9 mouse cellular contexts compared by ENCODE assay signal in the genomic region with DNA sequence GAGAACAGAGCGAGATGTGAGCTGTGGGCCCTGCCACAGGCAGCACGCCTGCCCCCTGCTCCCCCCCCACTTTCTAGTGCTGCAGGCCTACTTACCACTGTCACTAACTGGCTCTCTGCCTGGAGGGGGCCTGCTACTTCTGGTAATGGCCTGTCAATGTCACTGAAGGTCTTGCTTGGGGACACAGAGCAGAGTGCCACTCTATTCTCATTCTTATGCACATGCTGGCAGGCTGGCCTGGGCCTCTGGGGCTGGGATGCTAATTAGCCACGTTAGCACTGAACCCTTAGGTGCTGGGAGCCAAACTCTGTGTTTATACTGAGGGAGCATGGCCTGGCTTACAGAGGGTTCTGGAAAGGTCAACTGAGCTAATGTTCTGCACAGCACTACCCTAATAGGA. TPM values are rescaled to one million over a fixed set of nuclear protein-coding genes. Genes with fewer than 3 reads are reported as not detected.
A peak's percentile ranks its signal among the peaks of the same experiment; 100 is the strongest.
DNase-seq lines count a peak whose midpoint lies in the region; ATAC-seq lines count a peak whose summit lies in the region.
"Had no signal": no experiment of that assay in that cellular context is flagged by ENCODE, and none has a peak within 500 bp of the region (broad histone marks: within the 10 kb centered on the region; RNA-seq: fewer than 3 reads in every experiment).

No protein-coding gene starts in this region.

- no peaks in the 10 kb centered on the region for H3K9me3 ChIP-seq in embryonic facial prominence, embryonic 11.5 days (replicated peaks; ENCODE audit: control insufficient read depth, low read length)
- H3K9me3 ChIP-seq in hindbrain, embryonic 12.5 days (replicated peaks) = no peaks in the 10 kb centered on the region

- no peaks in the 10 kb centered on the region for H3K36me3 ChIP-seq in embryonic facial prominence, embryonic 11.5 days (replicated peaks; ENCODE audit: control insufficient read depth, insufficient read depth, low read depth, low read length)
- H3K36me3 ChIP-seq in hindbrain, embryonic 12.5 days = peaks cover 21% of the 10 kb centered on the region

- H3K4me1 ChIP-seq in embryonic facial prominence, embryonic 11.5 days (ENCODE audit: control insufficient read depth, insufficient read depth, low read length) = no peaks in the 10 kb centered on the region; the same call in none of the 2 replicates
- peaks cover 53% of the 10 kb centered on the region for H3K4me1 ChIP-seq in hindbrain, embryonic 12.5 days

- no peak overlapping the region for H3K9ac ChIP-seq in embryonic facial prominence, embryonic 11.5 days (replicated peaks; ENCODE audit: low read length)
- H3K9ac ChIP-seq in hindbrain, embryonic 12.5 days = 0 out of 2 replicates have a peak overlapping the region, but pooled peaks have one; percentile 36

- no peak overlapping the region for H3K4me3 ChIP-seq in embryonic facial prominence, embryonic 11.5 days (ENCODE audit: low read depth, low read length)
- no peak overlapping the region for H3K4me3 ChIP-seq in hindbrain, embryonic 12.5 days

- WGBS in embryonic facial prominence, embryonic 11.5 days = 47% methylated on average over 3 of the region's 3 CpGs
- 31% methylated on average over 3 of the region's 3 CpGs for WGBS in hindbrain, embryonic 12.5 days

- no peak overlapping the region for H3K27ac ChIP-seq in embryonic facial prominence, embryonic 11.5 days (replicated peaks; ENCODE audit: low read depth, low read length)
- peak overlapping the region; percentile 66 for H3K27ac ChIP-seq in hindbrain, embryonic 12.5 days
- H3K27ac ChIP-seq: macrophage had no signal

- peak; percentile 51 for DNase-seq in adrenal gland, postnatal 10 days
- DNase-seq in adrenal gland, adult 18-20 months (ENCODE audit: low spot score in 2 of 2) = no peak
- DNase-seq in embryonic facial prominence, embryonic 11.5 days (ENCODE audit: low spot score) = no peak
- peak; percentile 59 for DNase-seq in lung, postnatal 10 days
- DNase-seq in embryo, embryonic 9.5 days (ENCODE audit: extremely low spot score) = no peak
- DNase-seq in ovary, adult 18-20 months (ENCODE audit: low spot score) = no peak
- no peak for DNase-seq in spleen, adult 18-20 months

- H3K4me2 ChIP-seq in embryonic facial prominence, embryonic 11.5 days (ENCODE audit: low read depth, low read length) = no peak overlapping the region
- no peak overlapping the region for H3K4me2 ChIP-seq in hindbrain, embryonic 12.5 days (replicated peaks)

- no peaks in the 10 kb centered on the region for H3K27me3 ChIP-seq in embryonic facial prominence, embryonic 11.5 days (ENCODE audit: control insufficient read depth, insufficient read depth, low read length)
- H3K27me3 ChIP-seq in hindbrain, embryonic 12.5 days = no peaks in the 10 kb centered on the region

- ATAC-seq in embryonic facial prominence, embryonic 11.5 days (replicated peaks; ENCODE audit: insufficient number of reproducible peaks, low FRiP score, low TSS enrichment, low read depth) = peak; percentile 45; the same call in 1 of the 2 replicates
- peak; percentile 53 for ATAC-seq in hindbrain, embryonic 12.5 days (ENCODE audit: low FRiP score)

RNA-seq across cellular contexts. Expression of a gene that starts 23.3 kb away (rescaled TPM):
- 1 to 10 TPM; 6.6 to 6.9 TPM for total RNA-seq in adrenal gland, postnatal 10 days (2021)
- total RNA-seq in adrenal gland, adult 18-20 months (2021) = 10 to 100 TPM in 1 of 2 experiments, 1 to 10 TPM in 1; 4.5 to 10.0 TPM
- 1.2 and 2.0 TPM in 2 replicates for polyA plus RNA-seq in embryonic facial prominence, embryonic 11.5 days (2014; fragmentation: Nextera tagmentation; extraction: Ambion mirVana)
- 1.3 and 2.3 TPM in 2 replicates for polyA plus RNA-seq in hindbrain, embryonic 12.5 days (2016; fragmentation: Nextera tagmentation; extraction: Ambion mirVana)

RNA-seq across cellular contexts. Expression of a gene that starts 52.9 kb away (rescaled TPM):
- total RNA-seq in adrenal gland, postnatal 10 days (2021) = 10 to 100 TPM; 66.4 to 78.9 TPM
- total RNA-seq in adrenal gland, adult 18-20 months (2021) = 10 to 100 TPM; 43.9 to 56.3 TPM
- 130 and 135 TPM in 2 replicates for polyA plus RNA-seq in embryonic facial prominence, embryonic 11.5 days (2014; fragmentation: Nextera tagmentation; extraction: Ambion mirVana)
- 226 and 233 TPM in 2 replicates for polyA plus RNA-seq in hindbrain, embryonic 12.5 days (2016; fragmentation: Nextera tagmentation; extraction: Ambion mirVana)

RNA-seq across cellular contexts. Expression of a gene that starts 55.4 kb away (rescaled TPM):
- 10 to 100 TPM; 14.0 to 18.0 TPM for total RNA-seq in adrenal gland, postnatal 10 days (2021)
- 10 to 100 TPM in 1 of 2 experiments, 1 to 10 TPM in 1; 6.8 to 12.3 TPM for total RNA-seq in adrenal gland, adult 18-20 months (2021)
- polyA plus RNA-seq in embryonic facial prominence, embryonic 11.5 days (2014; fragmentation: Nextera tagmentation; extraction: Ambion mirVana) = 50.8 and 54.2 TPM in 2 replicates
- 41.0 and 44.1 TPM in 2 replicates for polyA plus RNA-seq in hindbrain, embryonic 12.5 days (2016; fragmentation: Nextera tagmentation; extraction: Ambion mirVana)
- polyA plus RNA-seq: macrophage had no signal

Comparison
In these comparisons a context has a peak if more than half of its experiments do, and no peak if none do; other contexts are left out.
1. DNase-seq: peak in adrenal gland, postnatal 10 days (single experiment) and lung, postnatal 10 days (single experiment); none in adrenal gland, adult 18-20 months (0 of 2), embryonic facial prominence, embryonic 11.5 days (single experiment), embryo, embryonic 9.5 days (single experiment), ovary, adult 18-20 months (single experiment) and spleen, adult 18-20 months (0 of 2).